Mouse (Mus musculus): ENCODE results near the gene Mrvi1.

Gene Mrvi1

GRCm38 (mm10) chr7:110982053-110982705 is at the start of gene Mrvi1:
TSS of gene Mrvi1 (minus strand) at chr7:110982461.
- no peak for DNase-seq (ENCODE audit: extremely low read depth, low read depth, low spot score)

GRCm38 (mm10) chr7:111029046-111029553 is 46.8 kb upstream of the Mrvi1 start:
- DNase-seq (ENCODE audit: extremely low read depth, low read depth, low spot score), result no peak

DNA sequence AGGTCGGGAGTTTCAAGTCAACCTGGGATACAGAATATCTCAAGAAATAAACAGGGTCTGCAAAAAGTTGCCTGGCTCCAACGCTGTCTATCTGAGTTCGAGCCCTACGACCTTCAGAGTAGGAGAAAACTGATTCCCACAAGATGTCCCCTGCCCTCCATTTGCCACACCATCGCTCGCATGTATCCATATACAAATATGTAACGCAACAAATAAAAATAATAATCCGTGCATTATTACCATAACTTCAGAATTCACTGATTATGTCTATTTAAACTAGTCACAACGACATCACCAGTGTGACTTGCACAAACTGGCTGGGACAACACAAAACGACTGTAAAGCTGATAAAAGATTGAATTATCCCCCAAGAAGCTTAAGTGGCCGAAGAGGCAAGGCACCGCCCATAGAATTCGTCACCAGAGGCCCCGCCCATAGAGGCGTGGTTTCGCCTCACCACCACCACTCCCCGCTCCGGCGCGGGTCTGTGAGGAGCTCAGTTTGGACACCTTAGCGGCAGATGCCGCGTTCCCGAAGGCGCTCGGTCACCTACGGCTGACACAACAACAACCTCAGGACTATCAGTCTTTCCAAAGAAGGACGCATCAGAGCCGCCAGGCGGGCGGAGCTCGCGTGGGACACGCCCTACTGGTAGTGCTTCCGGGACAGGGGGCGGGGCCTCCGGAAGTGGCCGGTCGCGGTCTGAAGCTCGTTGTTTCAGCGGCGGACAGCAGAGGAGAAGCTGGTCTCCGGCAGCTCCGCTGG is 46.2 kb upstream of the Mrvi1 start, which contains the start of gene Ctr9:
TSS of gene Ctr9 (plus strand) at position 671 of the 765 bp plus-strand sequence.
- DNase-seq (ENCODE audit: extremely low read depth, low read depth, low spot score), result no peak

GRCm38 (mm10) chr7:111024912-111025311 is 42.7 kb upstream of the Mrvi1 start:
- DNase-seq (ENCODE audit: extremely low read depth, low read depth, low spot score), result no peak

- DNase-seq (ENCODE audit: extremely low read depth, low read depth, low spot score), result no peak
Measured at GRCm38 (mm10) chr7:111024068-111024594, 41.9 kb upstream of the Mrvi1 start.

- DNase-seq (ENCODE audit: extremely low read depth, low read depth, low spot score), result peak; percentile 59
Measured at GRCm38 (mm10) chr7:111020814-111021213, 38.6 kb upstream of the Mrvi1 start.

GRCm38 (mm10) chr7:111016921-111017320 is 34.7 kb upstream of the Mrvi1 start:
- DNase-seq (ENCODE audit: extremely low read depth, low read depth, low spot score), result no peak

DNA sequence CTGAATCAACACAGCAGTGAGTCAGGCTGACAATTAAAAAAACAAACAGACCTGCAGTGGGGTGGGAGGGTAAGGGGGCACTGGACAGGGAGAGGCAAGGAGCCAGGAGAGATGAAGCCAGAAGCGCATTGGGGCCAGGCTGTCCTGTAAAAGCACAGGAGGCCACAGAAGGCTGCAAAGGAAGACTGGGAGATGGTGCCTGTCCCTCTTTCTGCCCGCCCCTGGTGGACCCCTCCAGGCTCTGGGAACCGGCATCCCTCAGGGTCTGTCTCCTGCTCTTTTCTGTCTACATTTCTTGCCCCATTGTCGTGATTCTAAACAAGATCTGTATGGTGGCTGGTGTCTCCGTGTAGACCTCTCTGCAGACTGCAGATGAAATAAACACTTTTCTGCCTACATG is 33.5 kb upstream of the Mrvi1 start:
- DNase-seq (ENCODE audit: extremely low read depth, low read depth, low spot score), result no peak

DNA sequence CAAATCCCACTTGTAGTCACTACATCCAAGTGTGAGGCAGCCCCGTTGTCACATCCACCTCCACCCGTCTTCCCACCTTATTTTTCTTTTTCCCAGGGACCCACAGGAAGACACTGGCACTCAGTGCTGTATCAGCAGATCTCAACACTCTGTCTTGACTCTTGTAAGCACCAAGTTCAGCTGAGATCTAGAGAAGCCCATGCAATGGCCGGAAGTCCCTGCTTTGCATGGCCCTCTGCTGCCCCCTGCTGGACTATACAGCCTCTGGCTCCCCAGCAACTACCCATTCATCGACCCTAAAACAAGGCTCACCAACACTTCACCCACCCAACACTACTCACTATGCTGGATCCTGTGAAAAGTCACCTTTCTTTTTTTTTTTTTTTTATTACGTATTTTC is 32.6 kb upstream of the Mrvi1 start:
- no peak for DNase-seq (ENCODE audit: extremely low read depth, low read depth, low spot score)

DNA sequence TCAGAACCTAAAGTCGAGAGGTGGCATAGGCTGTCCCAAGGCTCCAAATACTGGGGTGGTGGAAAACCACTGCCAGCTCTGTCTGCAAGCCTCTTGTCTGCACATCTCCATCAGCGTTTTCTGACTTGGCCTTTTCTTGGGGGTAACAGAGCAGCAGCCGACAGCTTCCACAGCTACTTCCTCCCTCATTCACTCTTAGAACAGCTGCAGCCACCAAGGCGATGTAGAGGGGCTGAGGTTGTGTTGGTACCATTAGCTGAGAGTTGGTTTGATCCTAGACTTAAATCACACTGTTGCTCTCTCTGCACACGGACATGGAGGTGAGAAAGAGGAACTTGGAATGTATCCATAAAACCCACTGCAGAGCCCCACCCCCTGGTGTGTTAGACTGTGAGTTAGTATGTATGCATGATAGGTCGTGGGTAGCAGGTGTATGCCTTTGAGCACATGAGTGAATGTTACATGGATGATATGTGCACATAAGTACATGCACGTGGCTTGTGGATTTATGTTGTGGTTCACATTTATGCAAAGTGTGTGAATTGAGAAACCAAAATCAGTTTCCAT is 31.9 kb upstream of the Mrvi1 start:
- DNase-seq (ENCODE audit: extremely low read depth, low read depth, low spot score), result no peak

DNA sequence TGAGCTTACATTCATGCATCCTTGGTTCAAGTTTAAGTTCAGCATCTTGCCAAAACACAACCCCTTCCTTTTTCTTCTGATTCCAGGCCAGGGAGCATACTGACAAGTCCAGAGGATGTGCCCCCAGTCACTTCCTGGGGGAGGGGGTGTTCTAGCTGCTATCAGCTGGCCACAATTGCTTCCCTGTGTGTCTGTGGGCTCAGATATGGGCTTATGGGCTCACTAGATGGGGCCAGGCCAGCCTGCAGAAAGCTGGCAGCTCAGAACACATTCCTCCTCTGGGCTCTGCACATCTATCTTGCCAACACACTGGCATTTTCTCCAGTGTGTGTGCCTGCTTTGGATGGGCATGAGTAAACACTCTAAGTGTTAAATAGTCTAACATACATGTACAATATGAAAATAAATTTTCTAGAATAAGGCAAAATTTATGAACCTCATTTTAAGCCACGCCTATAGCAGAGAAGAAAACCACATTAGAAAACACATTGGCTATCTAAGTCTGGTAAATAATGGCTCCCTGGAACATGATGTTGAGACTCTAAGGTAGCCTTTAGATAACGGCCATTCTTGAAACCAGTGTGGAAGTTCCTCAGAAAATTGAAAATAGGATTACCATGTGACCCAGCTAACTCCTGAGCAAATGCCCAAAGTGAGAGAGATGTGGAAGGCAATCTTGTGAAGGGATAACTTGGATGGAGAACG is 22.0 kb upstream of the Mrvi1 start:
- DNase-seq (ENCODE audit: extremely low read depth, low read depth, low spot score), result no peak

DNA sequence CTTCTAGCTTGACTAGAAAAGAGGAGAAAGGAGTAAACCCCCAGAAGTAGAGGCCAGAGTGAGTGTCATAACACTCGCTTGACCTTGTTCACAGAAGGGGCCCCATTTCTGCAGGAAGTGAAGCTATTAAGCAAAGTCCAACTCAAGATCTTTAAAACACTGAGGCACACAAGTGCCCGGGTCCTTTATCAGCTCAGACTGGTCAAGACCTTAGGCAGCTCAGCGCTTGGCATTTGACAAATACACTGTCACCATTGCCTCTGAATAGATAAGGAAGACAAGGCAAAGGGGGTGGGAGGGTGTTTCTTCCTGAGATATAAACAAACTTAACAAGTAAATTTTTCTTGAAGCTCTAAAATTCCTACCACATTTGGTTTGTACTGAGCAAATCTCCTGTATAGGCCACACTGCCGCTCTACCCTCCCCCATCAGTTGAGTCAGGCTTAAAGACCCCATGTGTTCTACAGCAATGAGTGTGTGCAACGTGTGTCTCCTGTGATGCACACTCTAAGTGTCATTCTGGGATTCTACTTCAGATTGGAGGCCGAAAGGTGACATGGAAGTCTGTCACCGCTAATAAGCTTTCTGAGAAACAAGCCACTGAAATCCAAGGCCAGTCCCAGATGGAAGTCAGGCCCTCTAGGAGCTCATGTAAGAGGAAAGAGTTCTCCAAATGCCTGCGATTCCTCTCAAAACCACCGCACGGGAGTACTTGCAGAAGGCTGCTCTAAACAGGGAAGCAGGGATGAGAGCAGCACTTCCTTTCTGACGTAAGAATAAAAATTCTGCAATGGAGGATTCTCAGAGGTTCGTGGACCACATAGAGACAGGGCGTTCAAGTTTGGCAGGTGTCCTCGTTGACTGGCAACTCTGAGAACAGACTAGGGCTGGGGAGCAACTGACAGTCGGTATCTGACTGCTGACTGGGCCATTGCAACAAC is 16.9 kb upstream of the Mrvi1 start:
- no peak for DNase-seq (ENCODE audit: extremely low read depth, low read depth, low spot score)

DNA sequence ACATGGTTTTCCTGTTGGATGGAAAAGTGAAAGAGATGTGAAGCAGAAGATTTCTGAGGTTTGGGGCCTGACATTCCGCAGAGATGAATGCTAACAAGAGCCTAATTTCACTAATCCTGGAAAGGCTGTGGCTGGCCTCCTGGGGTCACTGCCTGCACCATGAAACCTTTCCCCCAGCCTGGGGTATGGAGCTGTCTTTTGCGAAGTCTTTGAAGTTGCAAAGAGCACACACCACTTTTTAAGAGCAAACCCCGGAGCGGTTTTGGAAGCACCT is 8.9 kb upstream of the Mrvi1 start:
- no peak for DNase-seq (ENCODE audit: extremely low read depth, low read depth, low spot score)

DNA sequence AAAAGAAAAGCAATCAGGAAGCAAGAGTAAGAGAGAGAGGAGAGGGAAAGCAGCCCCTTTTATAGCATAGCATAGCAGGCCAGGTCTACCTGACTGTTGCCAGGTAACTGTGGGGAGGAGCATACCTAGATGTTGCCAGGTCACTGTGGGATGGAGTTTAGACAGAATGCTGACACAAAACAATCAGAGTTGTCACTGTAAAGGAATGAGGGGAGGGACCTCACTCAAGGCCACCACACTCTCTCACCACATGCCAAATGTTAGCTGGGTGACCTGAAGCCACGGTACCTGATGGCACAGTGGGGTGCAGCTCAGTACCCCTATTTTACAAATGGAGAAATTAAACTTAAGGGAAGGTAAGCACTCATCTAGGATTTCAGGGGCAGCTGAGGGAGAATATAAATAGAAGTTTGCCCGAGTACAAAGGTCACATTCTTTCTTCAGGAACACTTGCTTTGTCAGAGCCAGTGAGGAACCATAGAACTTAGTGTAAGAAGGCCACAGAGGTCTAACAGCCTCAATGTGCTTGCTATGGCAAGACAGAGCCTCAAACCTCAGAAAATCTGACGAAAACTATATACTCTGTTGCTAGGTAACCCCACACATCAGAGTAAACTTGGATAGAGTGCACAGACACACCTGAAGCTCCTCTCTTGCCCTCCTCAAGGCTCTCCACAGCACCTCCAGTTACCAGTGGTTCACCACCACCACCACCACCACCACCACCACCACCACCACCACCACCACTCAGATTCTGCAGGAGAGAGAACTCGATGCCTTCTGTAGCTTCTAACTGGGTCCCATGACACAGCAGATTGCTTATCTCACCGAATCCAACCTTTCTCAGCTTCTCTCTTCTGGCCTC is 8.3 kb upstream of the Mrvi1 start:
- DNase-seq (ENCODE audit: extremely low read depth, low read depth, low spot score), result no peak

DNA sequence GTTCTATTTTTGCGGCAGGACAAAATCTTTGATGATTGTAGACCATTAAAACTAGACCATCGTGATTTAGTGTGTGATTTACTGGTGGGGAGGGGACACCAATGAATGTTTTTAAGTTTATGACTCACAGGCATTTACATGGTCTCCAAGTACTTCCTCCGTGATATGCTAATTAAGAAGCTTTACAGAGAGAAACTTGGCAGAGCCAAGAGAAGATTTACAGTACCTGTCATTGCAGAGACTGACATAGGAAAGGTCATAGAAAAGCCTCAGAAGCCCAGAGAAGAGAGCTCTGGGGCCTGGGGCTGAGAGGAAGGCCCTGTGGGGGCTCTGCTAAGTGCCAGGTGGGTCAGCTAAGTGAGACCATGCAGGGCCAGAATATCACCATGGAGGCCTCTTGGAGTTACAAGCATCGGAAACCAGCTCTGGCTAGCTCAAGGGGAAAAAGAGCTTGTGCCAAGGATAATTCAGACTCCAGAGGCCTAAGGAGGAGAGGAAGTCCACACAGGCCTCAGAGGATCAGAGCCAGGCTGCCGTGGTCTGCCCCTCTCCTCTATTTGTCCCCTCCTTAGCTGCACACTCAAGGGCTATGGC is 7.1 kb upstream of the Mrvi1 start:
- DNase-seq (ENCODE audit: extremely low read depth, low read depth, low spot score), result peak; percentile 5

- DNase-seq (ENCODE audit: extremely low read depth, low read depth, low spot score), result no peak
Measured at GRCm38 (mm10) chr7:110988081-110988480, 5.8 kb upstream of the Mrvi1 start.

- no peak for DNase-seq (ENCODE audit: extremely low read depth, low read depth, low spot score)
Measured at GRCm38 (mm10) chr7:110985581-110986265, 3.5 kb upstream of the Mrvi1 start.

- no peak for DNase-seq (ENCODE audit: extremely low read depth, low read depth, low spot score)
Measured at GRCm38 (mm10) chr7:110983621-110984020, 1.4 kb upstream of the Mrvi1 start.

Data from fat pad, adult 2 months (tissue).